Mouse (Mus musculus): ENCODE data around the gene Erich2. TPM values are rescaled to one million over a fixed set of nuclear protein-coding genes. Genes with fewer than 3 reads are reported as not detected.
A peak's percentile ranks its signal among the peaks of the same experiment; 100 is the strongest.

The Erich2 gene
- 58.0 TPM for polyA plus RNA-seq (2021)

DNA sequence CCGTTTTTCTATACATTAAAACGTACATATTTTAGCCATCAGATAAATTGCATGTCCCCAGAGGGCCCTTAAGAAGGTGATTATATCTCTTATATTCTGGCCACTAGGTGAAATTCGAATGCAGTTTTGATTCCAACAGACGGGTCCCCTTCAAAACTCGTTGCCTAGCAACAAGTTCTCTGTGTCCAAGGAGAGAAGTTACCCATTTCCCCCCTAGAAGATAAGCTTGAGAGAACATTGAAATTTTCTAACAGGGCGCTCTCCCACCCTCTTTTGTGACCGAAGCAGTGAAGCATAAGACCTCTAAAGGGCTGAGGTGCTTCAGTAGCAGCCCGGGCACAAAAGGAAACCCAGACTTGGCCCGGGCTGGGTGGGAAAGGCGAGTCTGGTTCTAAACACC, at the start of gene Erich2:
TSS of gene Erich2 (plus strand) at position 324 of the 400 bp plus-strand sequence.
- peak; percentile 30 for DNase-seq (ENCODE audit: low read depth, low spot score)
- in situ Hi-C loops (cut with MboI; ENCODE audit: low pct_unique_long_range_greater_than_20kb) = no loop called here
- peak; percentile 2 for ATAC-seq

DNA sequence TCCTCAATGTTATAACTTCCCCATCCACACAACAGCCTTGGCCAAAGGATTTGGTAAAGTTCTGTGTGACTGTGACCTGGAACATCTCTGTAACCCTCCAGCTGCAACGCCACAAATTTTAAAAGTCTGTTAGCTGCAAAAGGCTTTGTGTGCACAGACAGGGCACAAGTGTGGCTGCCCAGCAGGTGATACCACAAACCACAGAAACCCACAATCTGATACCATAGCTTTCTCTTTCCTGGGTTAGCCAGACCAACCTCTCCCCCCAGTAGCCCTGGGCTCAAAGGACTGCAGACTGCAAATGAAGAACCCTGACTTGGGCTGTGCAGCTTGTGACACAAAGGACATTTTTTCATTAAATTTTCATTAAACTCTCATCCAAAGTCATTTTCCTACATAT, 45.0 kb upstream of the Erich2 start:
- no peaks in the 10 kb centered on the region for H3K27me3 ChIP-seq
- no peak for TF ChIP-seq CTCF (IDR thresholded peaks at IDR 0.05)
- POLR2A ChIA-PET = no interaction called here
- CTCF ChIA-PET = interaction anchor here (0.7 to 1.6 kb wide), 3 partner anchors 10 to 34 kb away, joined by 3 to 4 read pairs (median 3); no protein-coding TSS in a partner anchor
- ATAC-seq (no peak), DNase-seq (ENCODE audit: low read depth, low spot score) (no peak)
- in situ Hi-C loops (cut with MboI; ENCODE audit: low pct_unique_long_range_greater_than_20kb) = no loop called here

More for the DNA sequence above, at the start of gene Erich2:
- CTCF ChIA-PET = interaction anchor here (1.2 kb wide), 1 partner anchor 176 kb away, joined by 3 read pairs; no protein-coding TSS in a partner anchor
- POLR2A ChIA-PET = no interaction called here
- TF ChIP-seq CTCF (IDR thresholded peaks at IDR 0.05) = no peak
- H3K27me3 ChIP-seq = no peaks in the 10 kb centered on the region

- POLR2A ChIA-PET = no interaction called here
- in situ Hi-C loops (cut with MboI; ENCODE audit: low pct_unique_long_range_greater_than_20kb) = no loop called here
- CTCF ChIA-PET = no interaction called here
- DNase-seq (ENCODE audit: low read depth, low spot score) (no peak), ATAC-seq (no peak)
- TF ChIP-seq CTCF (IDR thresholded peaks at IDR 0.05) = no peak
- H3K27me3 ChIP-seq = no peaks in the 10 kb centered on the region
Observed at GRCm38 (mm10) chr2:70471136-70471535, 37.5 kb upstream of the Erich2 start.

DNA sequence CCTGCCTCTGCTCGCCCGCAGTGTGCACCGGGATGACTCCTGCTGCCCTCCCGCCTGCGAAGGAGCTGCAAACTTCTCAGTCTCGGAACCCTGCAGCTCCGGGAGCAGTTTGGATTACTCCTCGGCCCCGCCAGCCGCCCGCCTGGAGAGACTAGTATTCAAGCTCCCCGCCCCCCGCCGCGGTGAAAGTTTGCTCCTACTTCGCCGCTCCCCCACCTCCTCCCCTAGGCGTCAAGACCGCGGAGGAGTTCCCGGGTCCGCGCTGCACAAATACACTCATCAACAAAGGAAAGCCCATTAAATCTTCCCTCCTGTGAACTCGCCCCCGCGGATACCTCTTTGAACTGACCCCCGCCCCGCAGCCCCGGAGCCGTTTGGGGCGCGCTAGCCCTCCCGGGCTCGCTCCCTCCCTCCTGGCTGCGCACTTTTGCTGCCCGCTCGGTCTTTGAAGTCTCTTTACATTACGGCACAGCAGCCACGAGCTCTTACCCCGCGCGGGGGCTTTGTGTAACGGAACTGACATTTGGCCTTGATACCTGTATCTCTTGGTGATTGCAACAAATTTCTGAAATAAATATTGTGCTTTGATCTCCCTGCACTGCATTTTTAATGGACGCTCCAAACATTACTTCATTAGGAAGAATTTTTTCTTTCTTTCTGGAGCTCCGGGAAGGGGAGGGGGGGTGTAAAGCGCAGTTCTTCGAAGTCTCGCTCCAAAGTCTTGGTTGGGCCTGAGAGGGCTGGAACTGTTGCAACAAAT, 36.6 kb upstream of the Erich2 start:
- ChIA-PET CTCF (no interaction called here), POLR2A (no interaction called here)
- in situ Hi-C loops (cut with MboI; ENCODE audit: low pct_unique_long_range_greater_than_20kb) = no loop called here
- H3K27me3 ChIP-seq = no peaks in the 10 kb centered on the region
- TF ChIP-seq CTCF (IDR thresholded peaks at IDR 0.05) = no peak
- DNase-seq (ENCODE audit: low read depth, low spot score) (no peak), ATAC-seq (no peak)

DNA sequence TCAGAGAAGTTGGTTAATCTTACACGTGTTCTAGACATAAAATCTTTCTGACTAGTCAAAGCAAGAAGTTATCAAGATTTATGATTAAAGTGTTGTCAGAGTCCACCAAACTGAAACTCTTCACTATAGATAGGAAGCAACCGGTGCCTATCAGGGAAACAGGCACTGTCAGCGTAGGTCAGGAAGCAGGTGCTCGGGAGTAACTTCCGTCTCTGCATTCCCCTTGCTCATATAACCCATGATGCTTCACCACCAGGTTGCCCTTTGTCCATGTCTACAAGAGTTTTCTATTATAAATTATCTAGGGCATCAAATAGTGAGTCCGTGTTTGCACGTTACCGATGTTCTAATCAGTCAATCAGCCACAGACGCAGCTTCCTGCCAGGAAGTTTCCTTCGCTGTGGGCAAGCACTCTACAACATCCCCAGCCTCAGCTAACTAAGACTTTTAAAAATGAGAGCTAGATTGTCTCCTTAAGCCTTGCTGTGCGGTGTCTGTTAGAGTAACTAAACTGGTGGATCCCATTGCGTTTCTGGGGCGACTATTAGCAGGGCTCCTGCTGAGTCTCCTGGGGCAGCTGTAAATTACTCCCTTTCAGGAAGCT, 10.8 kb upstream of the Erich2 start:
- ChIA-PET POLR2A (no interaction called here), CTCF (no interaction called here)
- in situ Hi-C loops (cut with MboI; ENCODE audit: low pct_unique_long_range_greater_than_20kb) = no loop called here
- DNase-seq (ENCODE audit: low read depth, low spot score) (no peak), ATAC-seq (no peak)
- no peak for TF ChIP-seq CTCF (IDR thresholded peaks at IDR 0.05)
- H3K27me3 ChIP-seq = no peaks in the 10 kb centered on the region

DNA sequence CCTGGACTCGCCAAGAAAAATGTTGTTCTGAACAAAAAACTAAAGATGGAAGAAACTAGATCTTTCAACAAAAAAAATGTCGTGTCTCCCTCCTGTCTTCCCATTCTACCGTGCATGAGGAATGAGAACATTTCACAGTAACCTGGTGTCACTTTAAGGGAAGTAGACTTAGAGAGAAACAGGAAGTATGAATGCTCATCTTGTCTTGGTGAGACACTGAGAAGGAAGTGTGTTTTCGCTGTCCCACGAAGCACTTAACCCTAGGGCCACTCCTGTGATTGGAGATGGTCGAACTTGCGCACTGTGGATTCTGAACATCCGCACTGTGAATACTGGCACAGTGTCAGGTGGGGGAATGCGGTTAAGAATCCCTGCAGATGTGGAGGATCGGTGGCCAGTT, 5.2 kb upstream of the Erich2 start:
- TF ChIP-seq CTCF (IDR thresholded peaks at IDR 0.05) = no peak
- ATAC-seq = no peak
- H3K27me3 ChIP-seq = no peaks in the 10 kb centered on the region
- ChIA-PET CTCF (interaction anchor here (3.0 kb wide), 1 partner anchor 244 kb away, joined by 15 read pairs; no protein-coding TSS in a partner anchor), POLR2A (no interaction called here)
- in situ Hi-C loops (cut with MboI; ENCODE audit: low pct_unique_long_range_greater_than_20kb) = no loop called here
- no peak for DNase-seq (ENCODE audit: low read depth, low spot score)

DNA sequence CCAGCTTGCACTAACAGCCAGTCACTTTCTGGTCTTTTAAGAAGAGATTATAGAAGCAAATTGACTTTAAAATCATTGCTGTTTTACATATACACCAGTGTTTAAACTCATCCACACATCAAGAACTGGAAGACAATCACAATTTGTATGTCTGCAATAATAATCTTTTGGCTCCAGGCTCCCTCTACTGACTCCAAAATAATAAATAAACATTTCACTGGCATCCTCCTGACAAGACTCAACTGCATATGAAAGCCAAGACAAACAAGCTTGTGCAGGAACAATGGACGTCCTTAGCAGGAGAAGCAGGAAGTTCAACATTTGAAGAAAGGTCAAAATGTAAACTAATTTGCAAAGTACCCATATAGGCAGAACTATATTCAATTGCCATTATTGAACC, 3.4 kb upstream of the Erich2 start:
- peak; percentile 46 for TF ChIP-seq CTCF (IDR thresholded peaks at IDR 0.05)
- ATAC-seq (no peak), DNase-seq (ENCODE audit: low read depth, low spot score) (peak; percentile 30)
- H3K27me3 ChIP-seq = no peaks in the 10 kb centered on the region
- in situ Hi-C loops (cut with MboI; ENCODE audit: low pct_unique_long_range_greater_than_20kb) = no loop called here
- POLR2A ChIA-PET = interaction anchor here (0.6 to 1.2 kb wide), 2 partner anchors 245 to 672 kb away, joined by 3 to 5 read pairs; no protein-coding TSS in a partner anchor
- CTCF ChIA-PET = interaction anchor here (0.7 to 3.0 kb wide), 11 partner anchors 31 to 378 kb away, joined by 3 to 15 read pairs (median 3); no protein-coding TSS in a partner anchor

GRCm38 (mm10) chr2:70505896-70506295, 2.7 kb upstream of the Erich2 start:
- ATAC-seq (no peak), DNase-seq (ENCODE audit: low read depth, low spot score) (peak; percentile 83)
- no peaks in the 10 kb centered on the region for H3K27me3 ChIP-seq
- TF ChIP-seq CTCF (IDR thresholded peaks at IDR 0.05) = no peak
- CTCF ChIA-PET = interaction anchor here (0.7 to 3.0 kb wide), 12 partner anchors 14 to 379 kb away, joined by 3 to 15 read pairs (median 3); no protein-coding TSS in a partner anchor
- in situ Hi-C loops (cut with MboI; ENCODE audit: low pct_unique_long_range_greater_than_20kb) = no loop called here
- POLR2A ChIA-PET = interaction anchor here (0.6 to 1.2 kb wide), 6 partner anchors 50 to 671 kb away, joined by 3 to 5 read pairs (median 3); no protein-coding TSS in a partner anchor

- no peaks in the 10 kb centered on the region for H3K27me3 ChIP-seq
- CTCF ChIA-PET = interaction anchor here (0.7 to 3.0 kb wide), 9 partner anchors 15 to 380 kb away, joined by 3 to 15 read pairs (median 3); no protein-coding TSS in a partner anchor
- in situ Hi-C loops (cut with MboI; ENCODE audit: low pct_unique_long_range_greater_than_20kb) = no loop called here
- TF ChIP-seq CTCF (IDR thresholded peaks at IDR 0.05) = no peak
- ATAC-seq = no peak
- no peak for DNase-seq (ENCODE audit: low read depth, low spot score)
- POLR2A ChIA-PET = interaction anchor here (0.6 to 1.2 kb wide), 5 partner anchors 50 to 310 kb away, joined by 3 to 5 read pairs (median 3); no protein-coding TSS in a partner anchor
Observed at GRCm38 (mm10) chr2:70506372-70506771, 2.2 kb upstream of the Erich2 start.

DNA sequence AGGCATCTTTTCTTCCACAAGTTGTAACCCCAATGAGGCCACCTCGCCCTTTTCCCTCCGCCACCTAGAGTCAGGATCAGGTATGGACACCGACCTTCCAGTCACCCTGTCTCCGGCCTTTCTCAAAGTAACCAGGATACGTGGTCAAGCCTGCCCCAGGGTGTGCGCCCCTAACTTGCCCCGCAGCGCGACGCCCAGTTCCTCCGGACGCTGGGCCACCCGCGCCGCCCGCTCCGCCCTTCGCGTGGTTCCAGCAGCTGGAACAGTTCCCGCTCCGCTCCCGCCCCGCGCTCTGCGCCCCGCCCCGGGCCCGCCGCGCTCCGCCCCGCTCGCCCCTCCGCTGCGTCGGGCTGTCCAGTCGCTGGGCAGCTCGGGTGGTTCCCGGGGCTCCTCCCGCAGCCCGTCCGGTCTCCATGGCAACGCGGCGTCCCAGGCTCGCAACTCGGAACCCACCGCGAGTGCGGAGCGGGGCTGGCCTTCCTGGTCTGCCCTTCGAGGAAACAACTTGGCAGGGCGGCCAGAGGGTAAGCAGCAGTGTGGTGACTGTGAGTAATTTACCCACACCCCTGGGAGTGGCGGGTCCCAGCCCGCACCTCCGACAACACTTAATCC, 508 bp downstream of the Erich2 start:
- in situ Hi-C loops (cut with MboI; ENCODE audit: low pct_unique_long_range_greater_than_20kb) = no loop called here
- ATAC-seq = peak; percentile 91
- CTCF ChIA-PET = interaction anchor here (1.2 to 2.1 kb wide), 2 partner anchors 49 to 177 kb away, joined by 3 to 6 read pairs; no protein-coding TSS in a partner anchor
- peak; percentile 60 for DNase-seq (ENCODE audit: low read depth, low spot score)
- no peaks in the 10 kb centered on the region for H3K27me3 ChIP-seq
- TF ChIP-seq CTCF (IDR thresholded peaks at IDR 0.05) = peak; percentile 69
- POLR2A ChIA-PET = interaction anchor here (0.8 to 1.8 kb wide), 2 partner anchors 15 to 250 kb away, joined by 3 read pairs; no protein-coding TSS in a partner anchor

Measured in Patski (cell line).